Mouse (Mus musculus): Measurements from ENCODE around the gene Bms1. TPM values are rescaled to one million over a fixed set of nuclear protein-coding genes. Genes with fewer than 3 reads are reported as not detected.

The Bms1 gene
- polyA plus RNA-seq (2017; shearing (Covaris generic)), result 47.6 TPM

GRCm38 (mm10) chr6:118419050-118419920 lies at the start of gene Bms1:
Bms1 (minus strand) TSS chr6:118419474.

GRCm38 (mm10) chr6:118455042-118455631 lies 35.9 kb upstream of the Bms1 start, which contains the start of gene Zfp248:
Zfp248 (minus strand) TSS chr6:118455528.

Other genes starting within 250 kb of the Bms1 start
- not detected for gene Ret, start 221.8 kb downstream of the Bms1 start, polyA plus RNA-seq (2017; shearing (Covaris generic))
- gene Zfp248, start 36.1 kb upstream of the Bms1 start, polyA plus RNA-seq (2017; shearing (Covaris generic)), result 1.9 TPM
- gene Zfp9, start 59.8 kb upstream of the Bms1 start, polyA plus RNA-seq (2017; shearing (Covaris generic)), result 0.39 TPM
- gene Ankrd26, start 142.8 kb upstream of the Bms1 start, polyA plus RNA-seq (2017; shearing (Covaris generic)), result 10.5 TPM

Data from effector memory CD4-positive, alpha-beta T cell, adult 7 months (primary cell).